Mouse (Mus musculus) liver, adult 2 months (tissue): Measurements from ENCODE around the gene Bcas3.

Experiments used
- CTCF ChIP-seq: fragments of 200-500 bp; IDR thresholded peaks from 2 replicates; pipeline ENCODE4 v1.5.1; 2011; ENCODE audit warnings: low read depth, low read length, control low read depth
- POLR2A ChIP-seq: fragments of 200-500 bp; IDR thresholded peaks from 2 replicates; pipeline ENCODE4 v1.6.1; 2011; ENCODE audit warnings: low read length, control low read depth; ENCODE audit not compliant: insufficient read depth; ENCODE audit errors: extremely low read depth

GRCm38 (mm10) chr11:85642591-85642990 is 289.6 kb downstream of the Bcas3 start:
- TF ChIP-seq CTCF (no peak), POLR2A (no peak)
